Mouse (Mus musculus): ENCODE results near the gene 2410004B18Rik. TPM values are rescaled to one million over a fixed set of nuclear protein-coding genes. Genes with fewer than 3 reads are reported as not detected.

2410004B18Rik gene
- polyA plus RNA-seq, 1 experiment, result 20.0 TPM

DNA sequence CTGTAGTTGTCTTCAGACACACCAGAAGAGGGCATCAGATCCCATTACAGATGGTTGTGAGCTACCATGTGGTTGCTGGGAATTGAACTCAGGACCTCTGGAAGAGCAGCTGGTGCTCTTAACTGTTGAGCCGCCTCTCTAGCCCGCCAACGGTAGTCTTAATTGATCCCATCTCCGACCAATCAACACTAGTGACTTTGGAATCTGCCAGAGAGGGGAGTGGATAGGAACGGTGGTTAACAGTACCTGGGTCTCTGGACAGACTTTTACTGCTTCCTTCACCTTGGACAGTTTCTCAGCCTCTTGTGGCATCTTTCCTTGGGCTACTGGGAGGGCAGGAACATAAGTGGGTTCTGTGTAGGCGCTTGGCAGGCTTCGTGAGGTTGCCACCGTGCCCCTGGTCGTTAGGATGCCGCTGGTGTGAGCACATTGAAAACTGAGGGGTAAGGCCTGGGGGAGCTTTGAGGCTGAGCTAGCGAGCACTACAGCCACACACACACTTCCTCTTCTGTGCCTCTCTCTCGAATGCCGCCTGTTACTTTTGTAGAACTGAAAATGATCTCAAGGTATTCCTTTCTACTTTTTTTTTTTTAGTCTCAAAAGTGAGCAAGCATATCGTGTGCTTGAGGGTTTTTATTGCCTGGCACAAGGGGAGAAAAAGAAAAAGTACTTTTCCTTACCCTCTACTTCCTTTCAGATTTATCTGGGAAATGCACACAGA lies 55.8 kb downstream of the 2410004B18Rik start:
- WGBS, result 37% methylated on average over 14 of the region's 14 CpGs
- H3K36me3 ChIP-seq (ENCODE audit: control insufficient read depth, insufficient read depth, low read length), result peaks cover 10% of the 10 kb centered on the region
- H3K27me3 ChIP-seq (ENCODE audit: control insufficient read depth, insufficient read depth, low read length), result no peaks in the 10 kb centered on the region
- H3K4me1 ChIP-seq (ENCODE audit: control insufficient read depth, insufficient read depth, insufficient read length, low read length), result peaks cover 5% of the 10 kb centered on the region; the same call in 1 of the 2 replicates
- H3K4me3 ChIP-seq (ENCODE audit: low read depth, low read length), result no peak overlapping the region
- TF ChIP-seq CTCF (IDR thresholded peaks at IDR 0.05; ENCODE audit: extremely low read depth, insufficient read length, insufficient replicate concordance, low read depth, low read length) (no peak), POLR2A (IDR thresholded peaks at IDR 0.05; ENCODE audit: low read depth, low read length) (no peak)
- H3K27ac ChIP-seq (ENCODE audit: insufficient read depth, low read depth, low read length), result no peak overlapping the region

Other genes with a start within 250 kb of the 2410004B18Rik start
- 0.42 and 1.7 TPM in 2 replicates for gene Ddah1, start 179.3 kb upstream of the 2410004B18Rik start, polyA plus RNA-seq (2012; rRNA removed)
- 3.5 and 7.9 TPM in 2 replicates for gene Bcl10, start 15.2 kb upstream of the 2410004B18Rik start, polyA plus RNA-seq (2012; rRNA removed)
- 2.0 and 3.8 TPM in 2 replicates for gene Syde2, start 49.9 kb downstream of the 2410004B18Rik start, polyA plus RNA-seq (2012; rRNA removed)
- gene Wdr63, start 170.1 kb downstream of the 2410004B18Rik start, polyA plus RNA-seq (2012; rRNA removed), result 0.20 TPM in 1 of 2 replicates, not detected in the other
- 0.25 TPM in 2 replicates for gene Mcoln3, start 179.4 kb downstream of the 2410004B18Rik start, polyA plus RNA-seq (2012; rRNA removed)
- gene Mcoln2, start 211.8 kb downstream of the 2410004B18Rik start, polyA plus RNA-seq (2012; rRNA removed), result 2.6 and 5.1 TPM in 2 replicates